Mouse (Mus musculus): ENCODE data around the gene Higd1b. TPM values are rescaled to one million over a fixed set of nuclear protein-coding genes. Genes with fewer than 3 reads are reported as not detected.

The Higd1b gene
- polyA plus RNA-seq, 1 experiment from 2014 or later: 13.7 TPM

GRCm38 (mm10) chr11:102887433-102887832 is 51.8 kb downstream of the Higd1b start:
- WGBS: 81% methylated on average over 5 of the region's 5 CpGs
- Histone ChIP-seq H3K4me2 (no peak overlapping the region), H3K4me1 (peaks cover 8% of the 10 kb centered on the region; the same call in 1 of the 2 replicates), H3K4me3 (no peak overlapping the region), H3K27ac (no peak overlapping the region), H3K9ac (no peak overlapping the region), H3K36me3 (replicated peaks) (no peaks in the 10 kb centered on the region), H3K27me3 (replicated peaks) (peaks cover 12% of the 10 kb centered on the region), H3K9me3 (no peaks in the 10 kb centered on the region)
- no peak for ATAC-seq (replicated peaks)

Other genes with a start within 250 kb of the Higd1b start
- 7.4 and 9.5 TPM in 2 replicates for gene Fzd2, start 231.5 kb upstream of the Higd1b start, polyA plus RNA-seq (2015; fragmentation: Nextera tagmentation; extraction: Ambion mirVana)
- 0.13 TPM in 1 of 2 replicates, not detected in the other for gene Meioc, start 172.1 kb upstream of the Higd1b start, polyA plus RNA-seq (2015; fragmentation: Nextera tagmentation; extraction: Ambion mirVana)
- gene Ccdc43, start 138.1 kb upstream of the Higd1b start, polyA plus RNA-seq (2015; fragmentation: Nextera tagmentation; extraction: Ambion mirVana): 36.6 and 37.4 TPM in 2 replicates
- gene Adam11, start 74.4 kb upstream of the Higd1b start, polyA plus RNA-seq (2015; fragmentation: Nextera tagmentation; extraction: Ambion mirVana): 34.4 and 40.4 TPM in 2 replicates
- gene Gjc1, start 16.1 kb upstream of the Higd1b start, polyA plus RNA-seq (2015; fragmentation: Nextera tagmentation; extraction: Ambion mirVana): 36.9 TPM in 2 replicates
- gene Eftud2, start 45.1 kb downstream of the Higd1b start, polyA plus RNA-seq (2015; fragmentation: Nextera tagmentation; extraction: Ambion mirVana): 133 and 146 TPM in 2 replicates
- gene Ccdc103, start 45.4 kb downstream of the Higd1b start, polyA plus RNA-seq (2015; fragmentation: Nextera tagmentation; extraction: Ambion mirVana): 2.0 and 2.2 TPM in 2 replicates
- gene Fam187a, start 49.3 kb downstream of the Higd1b start, polyA plus RNA-seq (2015; fragmentation: Nextera tagmentation; extraction: Ambion mirVana): not detected in 2 replicates
- gene Gfap, start 65.1 kb downstream of the Higd1b start, polyA plus RNA-seq (2015; fragmentation: Nextera tagmentation; extraction: Ambion mirVana): 0.14 and 0.25 TPM in 2 replicates
- 1.8 and 2.4 TPM in 2 replicates for gene Kif18b, start 89.3 kb downstream of the Higd1b start, polyA plus RNA-seq (2015; fragmentation: Nextera tagmentation; extraction: Ambion mirVana)
- 11.7 and 14.0 TPM in 2 replicates for gene C1ql1, start 110.8 kb downstream of the Higd1b start, polyA plus RNA-seq (2015; fragmentation: Nextera tagmentation; extraction: Ambion mirVana)
- 26.8 and 35.5 TPM in 2 replicates for gene Nmt1, start 192.3 kb downstream of the Higd1b start, polyA plus RNA-seq (2015; fragmentation: Nextera tagmentation; extraction: Ambion mirVana)
- 182 and 184 TPM in 2 replicates for gene Dcakd, start 192.5 kb downstream of the Higd1b start, polyA plus RNA-seq (2015; fragmentation: Nextera tagmentation; extraction: Ambion mirVana)